Mouse (Mus musculus): Measurements from ENCODE around the gene Gm45808. TPM values are rescaled to one million over a fixed set of nuclear protein-coding genes. Genes with fewer than 3 reads are reported as not detected.
A peak's percentile ranks its signal among the peaks of the same experiment; 100 is the strongest.

Gene Gm45808
- polyA plus RNA-seq, 1 experiment from 2014 or later: not detected

DNA sequence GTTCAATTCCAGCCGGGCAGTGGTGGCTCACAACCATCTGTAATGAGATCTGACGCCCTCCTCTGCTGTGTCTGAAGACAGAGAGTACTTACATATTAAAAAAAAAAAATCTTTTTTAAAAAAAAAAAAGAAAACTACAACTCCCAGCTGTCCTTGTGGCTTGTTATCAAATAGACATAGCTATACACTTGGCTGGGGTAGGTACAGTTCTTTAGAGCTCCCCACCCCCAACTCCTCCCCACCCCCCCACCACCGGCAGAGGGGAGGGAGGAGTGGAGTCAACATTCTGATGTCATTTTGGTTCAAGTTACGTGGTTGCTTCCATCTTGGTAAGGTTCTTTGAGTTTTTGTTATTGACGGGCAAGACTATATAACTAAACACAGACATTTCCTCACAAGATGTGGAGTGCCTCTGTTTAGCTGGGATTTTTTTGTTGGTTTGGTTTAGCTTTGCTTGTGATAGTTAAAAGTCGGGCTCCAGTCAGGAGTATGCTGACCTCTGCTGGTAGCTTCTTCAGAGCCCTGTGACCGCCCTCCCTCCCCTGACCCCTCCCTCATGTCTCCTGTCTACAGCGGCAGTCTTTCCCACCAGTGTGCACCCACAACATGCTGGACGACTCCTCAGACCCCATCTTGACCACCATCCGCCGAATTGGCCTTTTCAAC, 39.2 kb downstream of the Gm45808 start:
- no peaks in the 10 kb centered on the region for H3K4me1 ChIP-seq (ENCODE audit: control insufficient read depth, insufficient read depth, low read length)
- no peak overlapping the region for H3K4me3 ChIP-seq (ENCODE audit: low read depth, low read length)
- no peaks in the 10 kb centered on the region for H3K27me3 ChIP-seq (ENCODE audit: control insufficient read depth, insufficient read depth, low read length)

DNA sequence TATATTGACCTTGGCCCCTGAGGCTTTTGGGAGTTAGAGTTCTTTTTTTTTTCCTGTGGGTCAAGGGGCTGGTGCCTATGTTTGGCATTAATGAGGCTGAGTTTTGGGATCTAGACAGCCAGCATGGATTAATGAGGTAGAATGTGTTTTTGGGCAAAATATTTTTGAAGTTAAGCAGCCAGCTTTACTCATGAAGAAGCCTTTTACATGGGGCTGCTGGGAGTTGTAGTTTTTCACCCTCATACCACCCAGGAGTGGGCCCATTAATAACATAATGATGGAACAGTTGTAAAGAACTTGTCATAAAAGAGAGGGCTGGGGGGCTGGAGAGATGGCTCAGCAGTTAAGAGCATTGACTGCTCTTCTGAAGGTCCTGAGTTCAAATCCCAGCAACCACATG, 40.0 kb downstream of the Gm45808 start:
- no peak for DNase-seq (ENCODE audit: low spot score)
- no peaks in the 10 kb centered on the region for H3K36me3 ChIP-seq (replicated peaks; ENCODE audit: control insufficient read depth, insufficient read depth, low read depth, low read length)

More for the DNA sequence above, 39.2 kb downstream of the Gm45808 start:
- ATAC-seq (replicated peaks; ENCODE audit: insufficient number of reproducible peaks, low FRiP score, low TSS enrichment, low read depth): 0 out of 2 replicates have a peak, but pooled peaks have one; percentile 35
- Histone ChIP-seq H3K4me2 (ENCODE audit: low read depth, low read length) (no peak overlapping the region), H3K9ac (replicated peaks; ENCODE audit: low read length) (no peak overlapping the region), H3K27ac (replicated peaks; ENCODE audit: low read depth, low read length) (no peak overlapping the region), H3K36me3 (replicated peaks; ENCODE audit: control insufficient read depth, insufficient read depth, low read depth, low read length) (no peaks in the 10 kb centered on the region), H3K9me3 (replicated peaks; ENCODE audit: control insufficient read depth, low read length) (no peaks in the 10 kb centered on the region)
- DNase-seq (ENCODE audit: low spot score): peak; percentile 64
- WGBS: 29% methylated on average over 11 of the region's 11 CpGs

DNA sequence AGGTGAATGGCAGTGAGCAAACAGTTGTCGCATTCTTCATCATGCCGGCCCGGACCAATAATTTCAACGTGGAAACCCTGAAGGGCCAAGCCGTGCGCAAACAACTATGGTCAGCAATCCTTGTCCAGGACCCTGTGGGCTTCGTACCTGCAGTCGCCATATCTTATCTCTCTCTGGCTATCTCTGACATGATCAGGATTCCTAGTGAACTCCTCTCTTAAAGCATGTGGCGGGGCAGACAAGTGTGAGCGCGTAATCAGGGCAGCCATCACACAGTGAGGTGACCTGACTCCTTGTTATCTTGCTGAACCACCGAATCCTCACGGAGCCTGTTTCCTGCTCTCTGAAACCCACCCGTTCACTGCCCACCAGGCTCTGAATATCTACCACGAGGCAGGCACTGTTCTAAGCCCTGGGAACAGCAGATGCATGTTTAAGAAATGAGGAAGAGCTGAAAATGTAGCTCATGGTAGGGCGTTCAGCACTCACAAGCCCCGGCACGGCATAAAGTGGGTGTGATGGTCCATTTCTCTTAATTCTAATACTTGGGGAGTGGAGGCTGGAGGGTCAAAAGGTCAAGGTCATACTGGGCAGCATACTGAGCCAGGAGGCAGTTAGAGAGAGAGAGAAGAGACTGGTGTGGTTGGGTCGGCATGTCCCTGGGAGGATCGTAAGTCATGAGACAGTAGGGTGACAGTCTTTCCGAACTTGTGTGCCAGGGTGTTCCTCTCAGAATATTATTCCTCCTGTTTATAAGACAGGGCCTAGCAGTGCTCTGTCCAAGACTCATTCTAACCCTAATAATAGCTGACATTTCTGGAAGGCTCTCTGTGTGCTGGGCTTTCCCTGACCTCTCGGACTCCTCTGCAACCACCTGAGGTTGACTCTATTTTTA, 42.8 kb downstream of the Gm45808 start:
- ATAC-seq (replicated peaks; ENCODE audit: insufficient number of reproducible peaks, low FRiP score, low TSS enrichment, low read depth): no peak
- no peaks in the 10 kb centered on the region for H3K9me3 ChIP-seq (replicated peaks; ENCODE audit: control insufficient read depth, low read length)
- no peak overlapping the region for H3K27ac ChIP-seq (replicated peaks; ENCODE audit: low read depth, low read length)
- no peak overlapping the region for H3K4me2 ChIP-seq (ENCODE audit: low read depth, low read length)
- no peak overlapping the region for H3K4me3 ChIP-seq (ENCODE audit: low read depth, low read length)
- no peaks in the 10 kb centered on the region for H3K27me3 ChIP-seq (ENCODE audit: control insufficient read depth, insufficient read depth, low read length)
- H3K36me3 ChIP-seq (replicated peaks; ENCODE audit: control insufficient read depth, insufficient read depth, low read depth, low read length): no peaks in the 10 kb centered on the region; the same call in 1 of the 2 replicates
- WGBS: 86% methylated on average over 22 of the region's 22 CpGs
- no peak for DNase-seq (ENCODE audit: low spot score)
- no peak overlapping the region for H3K9ac ChIP-seq (replicated peaks; ENCODE audit: low read length)
- H3K4me1 ChIP-seq (ENCODE audit: control insufficient read depth, insufficient read depth, low read length): no peaks in the 10 kb centered on the region

More for the DNA sequence above, 40.0 kb downstream of the Gm45808 start:
- no peak overlapping the region for H3K4me3 ChIP-seq (ENCODE audit: low read depth, low read length)
- H3K9me3 ChIP-seq (replicated peaks; ENCODE audit: control insufficient read depth, low read length): no peaks in the 10 kb centered on the region
- H3K4me2 ChIP-seq (ENCODE audit: low read depth, low read length): no peak overlapping the region
- H3K27me3 ChIP-seq (ENCODE audit: control insufficient read depth, insufficient read depth, low read length): no peaks in the 10 kb centered on the region
- no peak for ATAC-seq (replicated peaks; ENCODE audit: insufficient number of reproducible peaks, low FRiP score, low TSS enrichment, low read depth)
- H3K27ac ChIP-seq (replicated peaks; ENCODE audit: low read depth, low read length): no peak overlapping the region
- no peak overlapping the region for H3K9ac ChIP-seq (replicated peaks; ENCODE audit: low read length)
- no peaks in the 10 kb centered on the region for H3K4me1 ChIP-seq (ENCODE audit: control insufficient read depth, insufficient read depth, low read length)

DNA sequence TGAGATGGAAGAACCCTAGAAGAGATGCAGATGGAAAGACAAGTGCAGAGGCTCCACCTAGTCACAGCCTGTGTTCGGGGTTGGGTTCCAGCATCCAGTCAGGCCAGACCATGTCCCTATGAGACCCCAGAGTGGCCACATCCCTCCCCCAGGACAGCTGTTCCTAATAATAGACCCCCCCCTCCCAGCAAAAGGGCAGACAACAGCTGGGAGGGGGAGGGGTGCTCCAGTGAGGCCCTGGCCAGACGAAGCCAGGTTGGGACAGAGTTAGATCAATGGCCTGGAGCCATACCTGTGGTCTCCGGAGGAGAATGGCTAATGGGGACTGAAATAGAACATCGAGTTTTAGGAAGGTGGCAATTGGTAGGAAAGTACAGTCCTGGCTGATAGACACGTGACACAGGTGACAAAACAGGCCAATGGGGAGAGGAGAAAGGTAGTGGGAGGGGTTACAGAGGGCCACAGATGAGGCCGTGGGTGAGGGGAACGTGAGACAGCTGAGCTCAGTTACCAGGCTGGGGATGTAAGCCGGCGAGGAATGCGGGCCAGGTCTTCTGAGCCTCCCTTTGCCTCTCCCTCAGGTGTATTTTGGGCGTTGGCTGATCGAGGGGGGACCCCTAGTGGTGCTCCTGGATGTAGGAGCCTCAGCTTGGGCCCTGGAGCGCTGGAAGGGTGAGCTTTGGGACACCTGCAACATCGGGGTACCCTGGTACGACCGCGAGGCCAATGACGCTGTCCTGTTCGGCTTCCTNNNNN, 48.9 kb downstream of the Gm45808 start, which contains the start of gene Ruvbl2:
Ruvbl2 (minus strand) TSS at position 576 of the 756 bp plus-strand sequence.
- Histone ChIP-seq H3K4me3 (ENCODE audit: low read depth, low read length) (no peak within 1 kb of the TSS), H3K36me3 (replicated peaks; ENCODE audit: control insufficient read depth, insufficient read depth, low read depth, low read length) (no peaks in the 10 kb centered on the region; the same call in 1 of the 2 replicates), H3K27me3 (ENCODE audit: control insufficient read depth, insufficient read depth, low read length) (no peaks in the 10 kb centered on the region), H3K9me3 (replicated peaks; ENCODE audit: control insufficient read depth, low read length) (no peaks in the 10 kb centered on the region), H3K9ac (replicated peaks; ENCODE audit: low read length) (no peak within 1 kb of the TSS; the same call in 1 of the 2 replicates), H3K4me2 (ENCODE audit: low read depth, low read length) (peak within 1 kb of the TSS; percentile 23), H3K27ac (replicated peaks; ENCODE audit: low read depth, low read length) (no peak within 1 kb of the TSS), H3K4me1 (ENCODE audit: control insufficient read depth, insufficient read depth, low read length) (peaks cover 14% of the 10 kb centered on the region)
- ATAC-seq (replicated peaks; ENCODE audit: insufficient number of reproducible peaks, low FRiP score, low TSS enrichment, low read depth) (no peak), DNase-seq (ENCODE audit: low spot score) (peak; percentile 66)
- WGBS: 22% methylated on average over 19 of the region's 19 CpGs

DNA sequence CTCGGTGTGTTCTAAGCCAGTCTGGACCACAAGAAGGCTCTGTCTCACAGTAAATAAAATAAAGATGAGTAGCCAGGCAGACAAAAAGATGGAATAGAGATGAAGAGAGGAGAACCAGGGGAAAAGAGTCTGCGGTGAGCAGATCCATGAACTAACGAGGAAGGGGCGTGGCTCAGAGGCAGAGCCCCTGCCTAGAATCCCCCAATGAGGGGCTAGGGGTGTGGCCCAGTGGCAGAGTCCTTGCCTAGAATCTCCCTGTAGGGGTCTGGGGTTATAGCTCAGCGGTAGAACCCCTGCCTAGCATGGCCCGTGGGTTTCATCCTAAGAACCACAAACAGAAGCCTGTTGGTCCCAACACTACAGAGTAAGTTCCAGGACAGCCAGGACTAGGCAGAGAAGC, 49.6 kb downstream of the Gm45808 start:
- Histone ChIP-seq H3K4me2 (ENCODE audit: low read depth, low read length) (0 out of 2 replicates have a peak overlapping the region, but pooled peaks have one; percentile 16), H3K9me3 (replicated peaks; ENCODE audit: control insufficient read depth, low read length) (no peaks in the 10 kb centered on the region), H3K27ac (replicated peaks; ENCODE audit: low read depth, low read length) (no peak overlapping the region), H3K9ac (replicated peaks; ENCODE audit: low read length) (no peak overlapping the region; the same call in 1 of the 2 replicates), H3K4me1 (ENCODE audit: control insufficient read depth, insufficient read depth, low read length) (peaks cover 14% of the 10 kb centered on the region), H3K4me3 (ENCODE audit: low read depth, low read length) (no peak overlapping the region), H3K27me3 (ENCODE audit: control insufficient read depth, insufficient read depth, low read length) (no peaks in the 10 kb centered on the region), H3K36me3 (replicated peaks; ENCODE audit: control insufficient read depth, insufficient read depth, low read depth, low read length) (no peaks in the 10 kb centered on the region; the same call in 1 of the 2 replicates)
- 18% methylated on average over 6 of the region's 6 CpGs for WGBS
- ATAC-seq (replicated peaks; ENCODE audit: insufficient number of reproducible peaks, low FRiP score, low TSS enrichment, low read depth) (no peak), DNase-seq (ENCODE audit: low spot score) (peak; percentile 64)

DNA sequence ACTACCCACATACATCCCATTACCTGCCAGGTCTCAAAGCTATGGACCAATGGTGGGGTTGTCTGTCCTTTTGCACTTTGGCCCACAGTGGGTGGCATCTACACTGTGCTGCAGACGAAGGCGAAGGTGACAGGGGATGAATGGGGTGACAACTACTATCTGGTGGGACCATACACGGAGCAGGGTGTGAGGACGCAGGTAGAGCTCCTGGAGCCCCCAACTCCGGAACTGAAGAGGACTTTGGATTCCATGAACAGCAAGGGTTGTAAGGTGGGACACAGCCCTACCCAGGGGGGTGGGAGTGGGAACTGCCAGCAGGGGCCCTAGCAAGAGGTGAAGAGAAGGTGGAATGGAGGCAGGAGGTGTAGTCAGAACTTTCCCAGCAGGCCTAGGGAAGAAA, 50.2 kb downstream of the Gm45808 start:
- WGBS: 95% methylated on average over 5 of the region's 5 CpGs
- Histone ChIP-seq H3K9me3 (replicated peaks; ENCODE audit: control insufficient read depth, low read length) (no peaks in the 10 kb centered on the region), H3K4me2 (ENCODE audit: low read depth, low read length) (peak overlapping the region; percentile 13; the same call in 1 of the 2 replicates), H3K36me3 (replicated peaks; ENCODE audit: control insufficient read depth, insufficient read depth, low read depth, low read length) (no peaks in the 10 kb centered on the region; the same call in 1 of the 2 replicates), H3K9ac (replicated peaks; ENCODE audit: low read length) (no peak overlapping the region; the same call in 1 of the 2 replicates), H3K27me3 (ENCODE audit: control insufficient read depth, insufficient read depth, low read length) (no peaks in the 10 kb centered on the region), H3K4me1 (ENCODE audit: control insufficient read depth, insufficient read depth, low read length) (peaks cover 14% of the 10 kb centered on the region), H3K4me3 (ENCODE audit: low read depth, low read length) (no peak overlapping the region), H3K27ac (replicated peaks; ENCODE audit: low read depth, low read length) (no peak overlapping the region)
- DNase-seq (ENCODE audit: low spot score) (no peak), ATAC-seq (replicated peaks; ENCODE audit: insufficient number of reproducible peaks, low FRiP score, low TSS enrichment, low read depth) (no peak)

DNA sequence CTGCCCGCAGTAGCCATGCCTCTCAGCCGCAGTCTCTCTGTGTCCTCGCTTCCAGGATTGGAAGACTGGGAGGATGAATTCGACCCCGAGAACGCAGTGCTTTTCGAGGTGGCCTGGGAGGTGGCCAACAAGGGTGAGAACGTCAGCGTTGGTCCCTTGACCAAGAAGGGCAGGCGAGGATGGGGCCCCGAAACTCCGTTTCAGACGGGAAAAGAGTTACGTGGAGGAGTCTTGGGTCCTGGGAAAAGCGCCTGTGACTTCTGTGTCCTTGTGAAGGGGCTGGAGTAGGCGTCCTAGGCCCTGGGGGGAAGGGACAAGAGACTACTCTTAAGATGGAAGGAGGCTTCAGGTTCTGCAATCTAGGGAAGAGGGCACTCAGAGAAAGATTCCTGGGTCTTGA, 51.6 kb downstream of the Gm45808 start:
- Histone ChIP-seq H3K36me3 (replicated peaks; ENCODE audit: control insufficient read depth, insufficient read depth, low read depth, low read length) (peaks cover 2% of the 10 kb centered on the region), H3K9ac (replicated peaks; ENCODE audit: low read length) (peak overlapping the region; percentile 71), H3K4me3 (ENCODE audit: low read depth, low read length) (peak overlapping the region; percentile 85), H3K4me1 (ENCODE audit: control insufficient read depth, insufficient read depth, low read length) (peaks cover 14% of the 10 kb centered on the region), H3K27me3 (ENCODE audit: control insufficient read depth, insufficient read depth, low read length) (no peaks in the 10 kb centered on the region), H3K4me2 (ENCODE audit: low read depth, low read length) (peak overlapping the region; percentile 69), H3K27ac (replicated peaks; ENCODE audit: low read depth, low read length) (no peak overlapping the region), H3K9me3 (replicated peaks; ENCODE audit: control insufficient read depth, low read length) (no peaks in the 10 kb centered on the region)
- 3% methylated on average over 16 of the region's 16 CpGs for WGBS
- no peak; the same call in 1 of the 2 replicates for ATAC-seq (replicated peaks; ENCODE audit: insufficient number of reproducible peaks, low FRiP score, low TSS enrichment, low read depth)
- peak; percentile 47 for DNase-seq (ENCODE audit: low spot score)

Measured in embryonic facial prominence, embryonic 11.5 days (tissue).